Mouse (Mus musculus) liver, embryonic 14.5 days (tissue): ENCODE data around the gene Gmnn.

Experiments used
- CTCF ChIP-seq: IDR thresholded peaks from 2 replicates; pipeline ENCODE4 v1.5.1; 2016; ENCODE audit warnings: antibody characterized with exemption, low read depth, control low read depth
- EP300 ChIP-seq: IDR thresholded peaks from 2 replicates; pipeline ENCODE4 v1.6.1; 2016; ENCODE audit warnings: antibody characterized with exemption, low read depth

DNA sequence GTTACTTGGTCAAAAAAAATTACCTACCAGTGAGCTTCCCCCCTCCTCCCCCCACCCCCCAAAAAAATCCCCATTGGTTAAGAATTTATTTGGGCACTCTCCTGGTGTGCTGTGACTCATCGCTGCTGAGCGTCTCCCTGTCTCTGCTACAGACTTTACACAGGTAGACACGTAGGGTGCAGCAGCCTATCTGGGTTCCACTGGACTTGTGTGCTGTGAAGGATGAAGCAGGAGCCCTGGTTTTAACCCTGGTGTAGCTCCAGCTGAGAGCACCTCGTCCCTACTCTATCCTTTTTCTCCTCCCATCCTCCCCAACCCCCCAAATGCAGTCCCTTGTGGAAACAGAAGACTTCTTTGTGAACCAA is 37.3 kb downstream of the Gmnn start:
- no peak for TF ChIP-seq CTCF
- TF ChIP-seq EP300: no peak
